In the genomic region with DNA sequence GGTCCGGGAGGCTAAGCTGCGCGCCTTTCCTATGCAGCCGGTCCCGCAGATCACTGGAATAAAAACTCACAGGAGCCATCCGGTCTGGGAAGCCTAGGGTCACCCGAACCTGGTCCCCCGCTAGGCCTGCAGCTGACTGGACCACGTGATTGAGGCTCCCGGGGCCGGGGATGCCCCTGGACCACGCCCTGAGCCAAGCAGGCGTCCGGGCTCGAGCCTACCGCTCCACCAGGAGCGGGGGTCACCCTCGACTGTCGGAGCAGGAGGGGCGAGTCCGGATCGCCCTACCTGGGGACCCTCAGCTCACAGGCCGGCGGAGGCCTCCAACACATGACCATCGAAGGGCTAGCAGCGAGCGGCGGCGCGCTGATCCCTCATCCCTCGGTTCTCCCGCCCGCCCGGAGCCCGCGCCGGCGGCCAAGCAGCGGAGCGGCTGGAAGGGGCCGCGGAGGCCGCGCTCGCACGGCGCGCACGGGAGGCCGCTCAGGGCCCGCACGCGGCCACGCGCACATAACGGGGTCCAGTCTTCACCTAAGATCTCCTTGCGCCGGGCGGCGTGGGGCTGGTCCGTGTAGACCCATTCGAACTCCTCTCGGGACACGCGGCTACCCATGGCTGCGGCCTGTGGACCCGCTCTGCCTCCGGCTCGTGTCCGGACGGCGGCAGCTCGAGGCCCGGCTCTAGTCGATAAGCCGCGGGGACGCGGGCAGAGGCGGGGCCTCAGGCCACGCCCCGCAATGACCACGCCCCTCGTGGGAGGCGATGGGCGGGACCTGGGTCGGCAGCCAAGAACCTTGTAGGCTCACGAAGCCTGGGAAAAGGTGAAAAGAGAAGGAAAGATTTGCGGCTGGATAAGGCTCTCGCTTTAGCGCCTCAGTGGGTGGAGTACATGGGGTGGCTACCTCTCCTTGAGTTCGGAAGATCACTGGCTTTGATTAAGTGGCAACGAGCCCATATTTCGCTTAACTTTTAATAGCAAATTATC, we compare ENCODE assay signal across 1 mouse cellular context.
TF ChIP-seq lines count a peak whose summit lies in the region.

Degs1 (minus strand) TSS at position 714 of the 985 bp plus-strand sequence.

TF ChIP-seq in MEL, 35 proteins besides CTCF, POLR2A, EP300 and RAD21 (continued from another document):
- TF ChIP-seq MXI1 (IDR thresholded peaks at IDR 0.05; ENCODE audit: low read depth, low read length) (peak; percentile 68), MAX (IDR thresholded peaks at IDR 0.05; ENCODE audit: low read length) (peak; percentile 49), ETS1 (IDR thresholded peaks at IDR 0.05; ENCODE audit: low read depth, low read length) (peak; percentile 59), POLR2AphosphoS5 (IDR thresholded peaks at IDR 0.05; ENCODE audit: borderline replicate concordance, low read depth, low read length) (no peak), BHLHE40 (IDR thresholded peaks at IDR 0.05; ENCODE audit: borderline replicate concordance, low read depth, low read length) (peak; percentile 35), GATA1 (IDR thresholded peaks at IDR 0.05; ENCODE audit: low read depth, low read length) (peak; percentile 84), CHD1 (IDR thresholded peaks at IDR 0.05; ENCODE audit: low read depth, low read length) (no peak), TCF12 (IDR thresholded peaks at IDR 0.05; ENCODE audit: low read depth, low read length) (peak; percentile 59), HCFC1 (IDR thresholded peaks at IDR 0.05; ENCODE audit: low read depth, low read length) (no peak; the same call in 1 of the 2 replicates), MAZ (IDR thresholded peaks at IDR 0.05; ENCODE audit: low read depth, low read length) (no peak), NRF1 (IDR thresholded peaks at IDR 0.05; ENCODE audit: insufficient read depth, low read depth, low read length, poor library complexity, severe bottlenecking) (no peak), ZC3H11A (IDR thresholded peaks at IDR 0.05; ENCODE audit: low read depth, low read length) (no peak), CHD2 (IDR thresholded peaks at IDR 0.05; ENCODE audit: low read length) (no peak), SMC3 (IDR thresholded peaks at IDR 0.05; ENCODE audit: low read depth, low read length) (no peak), RCOR1 (IDR thresholded peaks at IDR 0.05; ENCODE audit: low read depth, low read length) (peak; percentile 76)
